Mouse (Mus musculus) intestine, embryonic 16.5 days (tissue): Measurements from ENCODE around the gene Upf2. TPM values are rescaled to one million over a fixed set of nuclear protein-coding genes. Genes with fewer than 3 reads are reported as not detected.

ENCODE experiments used
- ATAC-seq: fragments of 200-750 bp; cut with Nextera tagmentation; 2 replicates; pipeline ENCODE4 v1.8.0; 2017; ENCODE audit warnings: moderate TSS enrichment, moderate library complexity
- H3K27ac ChIP-seq: fragments of 300-500 bp; sonication (generic); 2 replicates; pipeline ENCODE4 v1.5.1; 2014; ENCODE audit warnings: mild to moderate bottlenecking, low read length
- H3K27me3 ChIP-seq: fragments of 300-500 bp; sonication (generic); replicated peaks from 2 replicates; pipeline ENCODE4 v1.6.1; 2014; ENCODE audit warnings: low read length, control low read depth, mixed read lengths; ENCODE audit not compliant: control insufficient read depth, insufficient read depth
- H3K36me3 ChIP-seq: fragments of 300-500 bp; sonication (generic); 2 replicates; pipeline ENCODE4 v1.6.1; 2014; ENCODE audit warnings: low read length, control low read depth; ENCODE audit not compliant: control insufficient read depth, insufficient read depth
- H3K4me1 ChIP-seq: fragments of 300-500 bp; sonication (generic); 2 replicates; pipeline ENCODE4 v1.6.1; 2014; ENCODE audit warnings: low read length, control low read depth, mixed read lengths; ENCODE audit not compliant: control insufficient read depth, insufficient read depth
- H3K4me2 ChIP-seq: fragments of 300-500 bp; sonication (generic); 2 replicates; pipeline ENCODE4 v1.6.1; 2014; ENCODE audit warnings: low read depth, low read length, control low read depth
- H3K4me3 ChIP-seq: fragments of 300-500 bp; sonication (generic); 2 replicates; pipeline ENCODE4 v1.5.1; 2014; ENCODE audit warnings: mild to moderate bottlenecking, low read length
- H3K9ac ChIP-seq: fragments of 300-500 bp; sonication (generic); 2 replicates; pipeline ENCODE4 v1.6.1; 2014; ENCODE audit warnings: low read depth, low read length
- H3K9me3 ChIP-seq: fragments of 300-500 bp; sonication (generic); 2 replicates; pipeline ENCODE4 v1.6.1; 2016; ENCODE audit warnings: low read length, control low read depth; ENCODE audit not compliant: control insufficient read depth
- WGBS: fragments of 180-500 bp; shearing (Covaris S2); extraction: QIAGEN DNeasy Blood & Tissue Kit; methylation state at CpG from one replicate; pipeline ENCODE4 v1.1.7; 2014; 5-methylcytosine and 5-hydroxymethylcytosine counted together
- polyA plus RNA-seq: library from polyadenylated mRNA; unstranded; fragments of >200 nt; fragmentation: Nextera tagmentation; extraction: Ambion mirVana; gene quantifications from 2 replicates; pipeline ENCODE4 v1.2.1, GENCODE M21; 2015

The Upf2 gene
- polyA plus RNA-seq, 1 experiment from 2014 or later, result 7.9 TPM

DNA sequence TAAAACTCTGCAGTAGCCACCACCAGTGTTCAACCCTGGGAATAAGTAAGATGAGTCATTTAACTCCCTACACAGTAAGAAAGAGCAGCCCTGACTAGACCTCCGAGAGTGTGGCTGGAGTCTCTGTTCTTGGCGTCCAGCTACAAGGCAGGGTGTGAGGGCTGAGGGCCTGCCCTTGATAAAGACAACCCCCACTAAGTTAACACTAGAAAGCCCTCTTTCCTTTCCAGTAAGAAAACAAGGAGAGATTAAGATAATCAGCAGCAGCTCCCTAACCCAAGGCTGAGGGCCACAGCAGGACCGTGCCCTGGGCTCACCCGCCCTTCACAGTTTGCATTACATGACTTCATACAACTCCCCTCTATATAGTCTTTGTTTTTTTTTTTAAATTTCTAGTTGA lies 97.3 kb downstream of the Upf2 start:
- peaks cover 8% of the 10 kb centered on the region for H3K36me3 ChIP-seq
- H3K9ac ChIP-seq, result no peak overlapping the region
- no peak overlapping the region for H3K4me3 ChIP-seq
- H3K4me1 ChIP-seq, result no peaks in the 10 kb centered on the region
- no peak for ATAC-seq
- no peaks in the 10 kb centered on the region for H3K9me3 ChIP-seq
- no peak overlapping the region for H3K4me2 ChIP-seq
- H3K27ac ChIP-seq, result no peak overlapping the region
- 63% methylated on average over 4 of the region's 4 CpGs for WGBS
- no peaks in the 10 kb centered on the region for H3K27me3 ChIP-seq

GRCm38 (mm10) chr2:6049018-6049417 lies 97.7 kb downstream of the Upf2 start:
- WGBS, result 90% methylated on average over 3 of the region's 3 CpGs
- Histone ChIP-seq H3K9me3 (no peaks in the 10 kb centered on the region), H3K9ac (no peak overlapping the region), H3K4me1 (no peaks in the 10 kb centered on the region), H3K27me3 (no peaks in the 10 kb centered on the region), H3K27ac (no peak overlapping the region), H3K36me3 (peaks cover 8% of the 10 kb centered on the region), H3K4me3 (no peak overlapping the region), H3K4me2 (no peak overlapping the region)
- ATAC-seq, result no peak

DNA sequence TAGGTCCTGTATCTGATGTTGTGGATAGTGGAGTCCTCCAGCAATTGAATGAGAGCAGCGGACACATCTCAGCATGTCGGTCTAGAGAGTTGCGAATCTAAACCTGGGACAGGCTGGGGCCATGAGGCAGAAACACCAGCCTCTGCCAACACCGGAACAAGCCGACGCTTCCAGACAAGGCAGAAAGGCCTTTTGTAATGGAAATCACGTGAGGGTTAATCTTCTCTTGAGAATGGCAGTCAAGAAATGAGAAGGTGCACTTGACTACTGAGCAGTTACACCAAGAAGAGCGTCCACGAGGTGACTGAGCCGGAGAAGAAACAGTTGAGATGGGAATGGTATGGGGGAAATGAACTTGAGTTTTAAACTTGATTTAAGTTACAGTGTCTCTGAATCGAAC lies 104.2 kb downstream of the Upf2 start:
- Histone ChIP-seq H3K4me2 (no peak overlapping the region), H3K27ac (no peak overlapping the region), H3K4me1 (no peaks in the 10 kb centered on the region), H3K9ac (no peak overlapping the region), H3K27me3 (no peaks in the 10 kb centered on the region), H3K36me3 (peaks cover 15% of the 10 kb centered on the region), H3K9me3 (no peaks in the 10 kb centered on the region), H3K4me3 (no peak overlapping the region)
- 93% methylated on average over 11 of the region's 11 CpGs for WGBS
- ATAC-seq, result no peak

- 95% methylated on average over 3 of the region's 3 CpGs for whole genome bisulfite sequencing
- H3K4me1 ChIP-seq, result no peaks in the 10 kb centered on the region
- H3K4me2 ChIP-seq, result no peak overlapping the region
- no peaks in the 10 kb centered on the region for H3K9me3 ChIP-seq
- no peak overlapping the region for H3K27ac ChIP-seq
- H3K27me3 ChIP-seq, result no peaks in the 10 kb centered on the region
- no peak for ATAC-seq
- H3K36me3 ChIP-seq, result peaks cover 11% of the 10 kb centered on the region; the same call in 1 of the 2 replicates
- H3K9ac ChIP-seq, result no peak overlapping the region
- no peak overlapping the region for H3K4me3 ChIP-seq
Measured at GRCm38 (mm10) chr2:6056518-6056917, 105.2 kb downstream of the Upf2 start.

- peaks cover 7% of the 10 kb centered on the region; the same call in 1 of the 2 replicates for H3K36me3 ChIP-seq
- no peak overlapping the region for H3K27ac ChIP-seq
- no peak overlapping the region for H3K4me3 ChIP-seq
- H3K9me3 ChIP-seq, result no peaks in the 10 kb centered on the region
- no peaks in the 10 kb centered on the region for H3K27me3 ChIP-seq
- H3K4me1 ChIP-seq, result no peaks in the 10 kb centered on the region
- no peak overlapping the region for H3K4me2 ChIP-seq
- H3K9ac ChIP-seq, result no peak overlapping the region
- WGBS, result 62% methylated on average over 2 of the region's 2 CpGs
- no peak for ATAC-seq
Measured at GRCm38 (mm10) chr2:6059291-6059690, 108.0 kb downstream of the Upf2 start.

GRCm38 (mm10) chr2:6060071-6060804 lies 109.0 kb downstream of the Upf2 start:
- ATAC-seq, result no peak
- Histone ChIP-seq H3K27me3 (no peaks in the 10 kb centered on the region), H3K27ac (no peak overlapping the region), H3K9me3 (no peaks in the 10 kb centered on the region), H3K9ac (no peak overlapping the region), H3K4me2 (no peak overlapping the region), H3K4me3 (no peak overlapping the region), H3K4me1 (no peaks in the 10 kb centered on the region), H3K36me3 (peaks cover 5% of the 10 kb centered on the region; the same call in 1 of the 2 replicates)
- 74% methylated on average over 10 of the region's 10 CpGs for WGBS

- Histone ChIP-seq H3K4me3 (no peak overlapping the region), H3K27ac (no peak overlapping the region), H3K4me1 (peaks cover 9% of the 10 kb centered on the region; the same call in 1 of the 2 replicates), H3K36me3 (no peaks in the 10 kb centered on the region), H3K27me3 (no peaks in the 10 kb centered on the region), H3K4me2 (no peak overlapping the region), H3K9me3 (0 out of 2 replicates have a peak, but pooled peaks cover 3% of the 10 kb centered on the region), H3K9ac (no peak overlapping the region)
- 94% methylated on average over 6 of the region's 6 CpGs for WGBS
- no peak for ATAC-seq
Measured at GRCm38 (mm10) chr2:6067341-6067740, 116.1 kb downstream of the Upf2 start.

DNA sequence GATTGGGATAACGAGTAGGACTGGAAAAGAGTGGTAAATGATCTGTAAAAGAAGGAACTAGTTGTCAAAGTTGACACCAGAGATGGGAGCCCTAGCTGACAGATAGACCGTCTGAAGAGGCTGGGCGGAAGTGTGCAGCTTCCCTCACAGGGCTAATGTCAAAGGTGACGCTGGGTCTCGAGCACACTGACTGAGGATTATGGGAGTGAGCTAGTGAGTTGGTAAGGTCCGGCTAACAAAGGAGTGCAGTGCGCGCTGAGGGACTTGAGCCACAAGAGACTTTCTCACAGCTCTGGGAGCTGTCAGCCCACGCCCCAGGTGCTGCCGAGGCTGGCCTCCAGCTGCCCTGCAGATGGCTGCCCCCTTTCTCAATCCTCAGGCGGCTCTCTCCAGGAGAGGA lies 119.7 kb downstream of the Upf2 start:
- Histone ChIP-seq H3K27ac (peak overlapping the region; percentile 66), H3K27me3 (no peaks in the 10 kb centered on the region)
- 37% methylated on average over 11 of the region's 11 CpGs for WGBS

DNA sequence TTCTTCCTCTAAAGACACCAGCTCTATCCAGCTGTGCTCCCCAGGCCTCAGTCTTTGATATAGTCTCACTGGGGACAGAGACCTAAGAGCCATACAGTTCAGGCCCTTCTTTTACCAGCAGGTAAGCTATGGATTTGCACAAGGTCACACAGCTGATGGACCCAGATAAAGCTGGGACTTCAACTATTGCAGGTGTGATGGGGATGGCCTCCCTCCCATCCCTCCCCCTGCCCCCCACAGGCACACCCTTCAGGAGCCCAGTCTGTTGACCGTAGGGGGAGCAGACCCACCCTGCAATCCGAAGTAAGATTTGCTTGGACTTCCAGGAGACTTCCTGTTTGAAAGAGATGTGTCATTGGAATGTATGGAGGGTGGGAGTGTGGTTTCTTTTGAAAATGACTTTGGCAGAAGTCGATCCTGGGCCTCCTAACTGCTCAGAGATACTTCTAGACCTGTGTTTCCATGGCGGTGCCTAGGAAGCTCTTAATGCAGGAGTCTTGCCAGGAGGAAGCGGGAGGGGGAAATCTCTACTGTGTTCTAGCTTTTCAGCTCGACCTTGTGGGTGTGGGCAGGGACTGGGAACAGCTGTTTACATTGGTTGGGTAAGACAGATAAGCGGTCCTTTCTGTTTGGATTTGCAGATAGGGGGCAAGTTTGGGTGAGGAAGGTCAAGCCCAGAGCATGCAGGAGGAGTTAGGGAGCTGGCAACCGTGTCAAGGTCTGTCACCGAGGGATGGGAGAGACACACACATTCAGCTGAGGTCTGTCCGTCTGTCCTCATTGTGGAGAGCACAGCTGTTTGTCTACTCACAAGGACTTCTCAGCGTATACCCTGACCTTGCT lies 120.5 kb downstream of the Upf2 start:
- no peak overlapping the region for H3K9ac ChIP-seq
- no peaks in the 10 kb centered on the region for H3K36me3 ChIP-seq
- no peak overlapping the region for H3K4me3 ChIP-seq
- H3K4me2 ChIP-seq, result no peak overlapping the region
- H3K27me3 ChIP-seq, result no peaks in the 10 kb centered on the region
- 0 out of 2 replicates have a peak, but pooled peaks cover 2% of the 10 kb centered on the region for H3K9me3 ChIP-seq
- H3K4me1 ChIP-seq, result peaks cover 22% of the 10 kb centered on the region
- 25% methylated on average over 11 of the region's 11 CpGs for WGBS
- H3K27ac ChIP-seq, result peak overlapping the region; percentile 66
- peak; percentile 88 for ATAC-seq

More for the DNA sequence above, 119.7 kb downstream of the Upf2 start:
- peaks cover 22% of the 10 kb centered on the region for H3K4me1 ChIP-seq
- no peaks in the 10 kb centered on the region for H3K36me3 ChIP-seq
- no peak overlapping the region for H3K9ac ChIP-seq
- H3K4me3 ChIP-seq, result no peak overlapping the region
- no peak for ATAC-seq
- H3K4me2 ChIP-seq, result no peak overlapping the region
- H3K9me3 ChIP-seq, result 0 out of 2 replicates have a peak, but pooled peaks cover 3% of the 10 kb centered on the region
